Mouse (Mus musculus) limb, embryonic 10.5 days (tissue): ENCODE results near the gene A230072I06Rik. TPM values are rescaled to one million over a fixed set of nuclear protein-coding genes. Genes with fewer than 3 reads are reported as not detected.
A peak's percentile ranks its signal among the peaks of the same experiment; 100 is the strongest.

ENCODE experiments used
- DNase-seq: peaks from one replicate; pipeline ENCODE4 v3.0.0-alpha.2; 2017; ENCODE audit warnings: low spot score
- H3K27ac ChIP-seq: fragments of 300-500 bp; sonication (generic); 2 replicates; pipeline ENCODE4 v1.5.1; 2016; ENCODE audit warnings: mild to moderate bottlenecking
- H3K27me3 ChIP-seq: fragments of 300-500 bp; sonication (generic); 2 replicates; pipeline ENCODE4 v1.6.1; 2016; ENCODE audit warnings: low read depth, mild to moderate bottlenecking; ENCODE audit not compliant: poor library complexity, severe bottlenecking
- H3K36me3 ChIP-seq: fragments of 300-500 bp; sonication (generic); 2 replicates; pipeline ENCODE4 v1.6.1; 2016; ENCODE audit warnings: mild to moderate bottlenecking, moderate library complexity
- H3K4me1 ChIP-seq: fragments of 300-500 bp; sonication (generic); 2 replicates; pipeline ENCODE4 v1.6.1; 2016
- H3K4me3 ChIP-seq: fragments of 300-500 bp; sonication (generic); 2 replicates; pipeline ENCODE4 v1.5.1; 2016; ENCODE audit warnings: mild to moderate bottlenecking, moderate library complexity
- H3K9me3 ChIP-seq: fragments of 300-500 bp; sonication (generic); replicated peaks from 2 replicates; pipeline ENCODE4 v1.6.1; 2016; ENCODE audit warnings: mild to moderate bottlenecking
- WGBS: fragments of 180-500 bp; shearing (Covaris S2); methylation state at CpG from one replicate; pipeline ENCODE4 v1.1.7; 2016; 5-methylcytosine and 5-hydroxymethylcytosine counted together
- polyA plus RNA-seq: library from polyadenylated mRNA; unstranded; fragments of >200 nt; fragmentation: Nextera tagmentation; extraction: Ambion mirVana; gene quantifications from 2 replicates; pipeline ENCODE4 v1.2.1, GENCODE M21; 2016

The A230072I06Rik gene
- polyA plus RNA-seq, 1 experiment from 2014 or later, result not detected

DNA sequence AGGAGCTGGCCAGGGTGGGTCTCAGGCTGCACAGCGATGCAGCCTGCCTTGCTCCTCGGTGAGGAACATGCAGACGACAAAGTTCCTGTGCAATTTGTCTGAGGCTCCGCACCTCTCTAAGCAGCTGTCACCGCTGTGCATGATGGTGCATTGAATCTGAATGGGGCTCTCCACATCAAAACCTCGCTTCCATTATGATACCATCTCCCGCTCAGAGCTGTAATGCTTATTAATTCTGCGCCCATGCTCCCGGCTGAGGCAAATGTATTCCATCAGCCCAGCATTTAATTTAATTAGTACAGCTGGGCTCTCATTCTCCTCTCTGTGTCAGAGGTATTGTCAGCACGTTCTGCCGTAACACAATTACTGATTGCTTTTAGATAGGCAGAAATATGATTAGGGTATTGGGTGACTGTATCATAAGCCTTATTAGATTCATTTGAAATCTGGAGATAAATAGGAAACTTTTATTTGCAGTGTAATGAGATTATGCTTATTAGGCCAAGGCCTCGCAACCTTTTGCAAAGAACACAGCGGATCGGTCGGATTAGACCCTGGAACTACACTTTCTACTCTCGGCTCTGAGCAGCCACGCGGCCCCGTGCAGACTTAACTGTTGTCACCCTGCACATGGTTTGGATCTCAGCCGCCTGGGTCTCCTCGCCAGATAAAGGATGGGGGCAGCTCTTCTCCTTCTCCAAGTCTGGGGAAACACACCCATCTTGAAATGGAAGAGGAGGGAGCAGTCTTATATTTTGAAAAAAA, 49.3 kb downstream of the A230072I06Rik start:
- no peak for DNase-seq

DNA sequence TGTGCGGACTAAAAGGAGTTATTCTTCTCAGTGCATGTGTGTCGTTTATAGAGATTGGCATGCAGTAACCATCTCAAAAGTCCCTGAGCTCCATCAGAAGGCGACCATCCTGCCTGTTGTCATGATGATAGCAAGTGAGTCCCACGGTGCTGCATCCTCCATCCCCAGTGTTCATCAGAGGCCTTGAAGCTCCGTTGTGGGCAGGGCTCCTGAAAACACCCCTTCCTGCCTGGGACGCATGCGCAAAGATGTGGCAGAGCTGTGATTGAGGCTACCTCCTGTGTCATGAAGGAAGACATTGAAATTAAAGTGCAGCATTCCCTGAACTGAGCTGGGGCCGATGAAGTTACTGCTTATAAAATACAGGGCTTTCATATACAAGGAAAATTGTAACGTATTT, 49.9 kb downstream of the A230072I06Rik start:
- H3K27ac ChIP-seq, result no peak overlapping the region
- no peaks in the 10 kb centered on the region for H3K36me3 ChIP-seq
- no peak for DNase-seq
- 76% methylated on average over 9 of the region's 9 CpGs for WGBS
- no peaks in the 10 kb centered on the region for H3K9me3 ChIP-seq
- no peak overlapping the region for H3K4me3 ChIP-seq
- peaks cover 58% of the 10 kb centered on the region for H3K27me3 ChIP-seq
- peaks cover 27% of the 10 kb centered on the region for H3K4me1 ChIP-seq

More for the DNA sequence above, 49.3 kb downstream of the A230072I06Rik start:
- H3K27ac ChIP-seq, result no peak overlapping the region
- H3K4me3 ChIP-seq, result no peak overlapping the region
- H3K4me1 ChIP-seq, result peaks cover 27% of the 10 kb centered on the region
- 79% methylated on average over 21 of the region's 21 CpGs for WGBS
- no peaks in the 10 kb centered on the region for H3K9me3 ChIP-seq
- peaks cover 58% of the 10 kb centered on the region for H3K27me3 ChIP-seq
- H3K36me3 ChIP-seq, result no peaks in the 10 kb centered on the region

DNA sequence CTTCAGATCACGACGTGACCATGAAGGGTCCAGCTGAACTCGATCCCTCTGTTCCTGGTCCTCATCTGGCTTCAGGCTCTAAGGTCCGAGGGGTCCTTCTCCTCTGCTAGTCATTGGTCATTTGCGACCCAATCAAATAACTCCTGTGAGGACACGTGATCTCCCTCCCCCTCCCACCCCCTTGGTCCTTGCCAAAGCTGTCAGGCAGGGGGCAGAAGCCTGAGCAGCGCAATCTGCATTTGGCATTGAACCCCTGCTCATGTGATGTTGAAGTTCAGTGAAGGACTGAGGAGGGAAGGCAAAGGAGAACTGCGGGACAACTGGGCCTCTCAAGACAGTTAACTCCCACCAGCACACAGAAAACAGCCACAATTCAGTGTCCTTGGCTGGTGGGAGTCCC, 51.4 kb downstream of the A230072I06Rik start:
- no peaks in the 10 kb centered on the region for H3K9me3 ChIP-seq
- DNase-seq, result peak; percentile 57
- no peak overlapping the region for H3K27ac ChIP-seq
- peaks cover 55% of the 10 kb centered on the region for H3K27me3 ChIP-seq
- 21% methylated on average over 8 of the region's 8 CpGs for WGBS
- H3K4me3 ChIP-seq, result no peak overlapping the region
- H3K36me3 ChIP-seq, result no peaks in the 10 kb centered on the region
- H3K4me1 ChIP-seq, result peaks cover 29% of the 10 kb centered on the region

Other genes starting within 250 kb of the A230072I06Rik start
- not detected in 2 replicates for gene Sox1, start 116.5 kb downstream of the A230072I06Rik start, polyA plus RNA-seq